Mouse (Mus musculus) forelimb bud, embryonic 11.5 days (tissue): ENCODE results near the gene Pax2.
A peak's percentile ranks its signal among the peaks of the same experiment; 100 is the strongest.

Source experiments
- DNase-seq: peaks from one replicate; pipeline ENCODE4 v3.0.0-alpha.2; 2012; ENCODE audit warnings: low read depth, low spot score

The Pax2 gene

DNA sequence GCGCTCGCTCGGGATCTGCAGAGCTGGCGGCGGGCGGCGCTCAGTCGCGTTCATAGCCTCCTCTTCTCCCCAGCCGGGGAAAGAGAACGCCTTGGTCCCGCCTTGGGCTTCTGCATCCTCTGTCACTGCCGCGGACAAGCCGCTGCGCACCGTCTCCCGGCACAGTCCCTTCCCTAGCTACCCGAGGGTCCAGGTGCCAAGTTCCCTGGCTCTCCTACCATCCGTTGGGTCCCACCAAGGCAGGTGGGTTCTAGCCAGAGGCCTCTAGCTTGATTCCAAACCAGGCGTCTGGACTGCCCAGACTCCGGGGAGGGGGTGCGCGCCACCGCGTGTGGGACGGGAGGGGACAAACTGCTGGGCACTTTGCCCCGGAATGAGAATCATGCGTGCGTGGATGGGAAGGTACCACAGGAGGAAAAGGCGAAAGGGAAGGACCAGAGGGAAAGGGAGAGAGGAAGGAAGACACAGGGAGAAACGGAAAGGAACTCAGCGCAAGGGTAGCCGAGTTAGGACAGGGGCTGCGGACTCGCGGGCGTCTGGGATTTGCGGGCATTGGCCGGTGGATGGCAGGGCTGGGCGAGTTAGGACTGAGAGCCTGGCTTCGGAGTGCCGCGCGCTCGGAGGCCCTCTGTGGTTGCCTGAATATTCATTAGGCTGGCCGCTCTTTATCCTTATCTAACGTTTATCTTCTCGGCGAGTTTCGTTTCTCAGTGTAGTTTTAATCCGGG lies at the start of gene Pax2:
TSS of gene Pax2 (plus strand) at position 353 of the 728 bp plus-strand sequence.
- DNase-seq: no peak

DNA sequence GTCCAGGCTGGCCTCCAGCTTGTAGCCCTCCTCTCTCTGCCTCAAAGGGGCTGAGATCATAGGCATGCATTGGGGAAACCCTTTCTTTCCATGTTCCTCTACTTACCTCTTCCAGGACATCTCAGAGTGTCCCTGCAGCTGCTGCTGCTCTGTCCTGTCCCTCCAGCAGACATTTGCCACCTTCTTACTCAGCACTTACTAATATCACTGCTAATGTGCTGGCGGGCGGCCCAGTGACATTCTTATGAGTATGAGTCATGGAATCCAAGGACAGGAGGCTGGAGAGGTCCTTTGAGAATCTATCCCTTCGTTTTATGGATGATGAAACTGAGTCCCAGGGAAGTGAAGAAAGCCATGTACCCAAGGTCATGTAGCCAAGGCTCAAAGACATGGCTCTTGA lies 47.0 kb upstream of the Pax2 start:
- no peak for DNase-seq

DNA sequence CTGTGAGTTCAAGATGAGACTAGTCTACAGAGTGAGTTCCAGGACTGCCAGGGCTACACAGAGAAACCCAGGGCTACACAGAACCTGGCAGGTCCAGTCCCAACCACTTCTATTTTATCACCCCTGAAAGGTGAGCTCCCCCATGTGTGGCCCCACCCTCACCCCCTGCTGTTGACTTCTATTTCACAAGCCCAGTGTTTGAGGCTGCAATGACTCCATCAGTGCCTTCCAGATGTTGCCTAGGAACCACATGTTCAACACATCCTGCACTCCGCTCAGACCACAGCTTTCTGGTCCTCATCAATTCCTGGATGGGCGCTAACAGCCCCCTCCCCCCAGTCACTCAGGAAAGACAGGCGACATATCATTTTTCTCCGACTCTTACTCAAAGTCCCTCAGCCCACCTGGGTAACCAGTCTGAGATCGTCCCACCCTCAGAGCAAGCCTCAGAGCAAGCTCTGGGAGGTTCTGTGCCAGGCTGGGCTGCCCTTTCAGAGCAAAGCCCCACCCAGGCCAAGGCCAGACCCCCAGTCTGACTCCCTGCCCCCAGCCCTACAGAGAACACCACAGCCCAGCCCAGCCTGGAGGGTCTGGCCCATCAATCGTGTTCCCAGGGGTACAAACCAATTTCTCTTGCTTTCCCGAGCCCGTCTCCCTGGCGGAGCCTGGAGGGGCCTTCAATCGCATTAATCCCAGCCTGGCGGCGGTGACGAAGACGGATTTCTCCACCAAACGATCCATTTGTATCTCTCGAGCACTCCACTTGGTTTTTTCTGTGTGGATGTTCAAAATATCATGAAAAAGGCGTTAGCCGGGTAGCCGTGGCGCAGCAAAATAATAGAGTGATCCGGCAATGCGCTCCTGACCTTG lies 38.9 kb upstream of the Pax2 start:
- no peak for DNase-seq

DNA sequence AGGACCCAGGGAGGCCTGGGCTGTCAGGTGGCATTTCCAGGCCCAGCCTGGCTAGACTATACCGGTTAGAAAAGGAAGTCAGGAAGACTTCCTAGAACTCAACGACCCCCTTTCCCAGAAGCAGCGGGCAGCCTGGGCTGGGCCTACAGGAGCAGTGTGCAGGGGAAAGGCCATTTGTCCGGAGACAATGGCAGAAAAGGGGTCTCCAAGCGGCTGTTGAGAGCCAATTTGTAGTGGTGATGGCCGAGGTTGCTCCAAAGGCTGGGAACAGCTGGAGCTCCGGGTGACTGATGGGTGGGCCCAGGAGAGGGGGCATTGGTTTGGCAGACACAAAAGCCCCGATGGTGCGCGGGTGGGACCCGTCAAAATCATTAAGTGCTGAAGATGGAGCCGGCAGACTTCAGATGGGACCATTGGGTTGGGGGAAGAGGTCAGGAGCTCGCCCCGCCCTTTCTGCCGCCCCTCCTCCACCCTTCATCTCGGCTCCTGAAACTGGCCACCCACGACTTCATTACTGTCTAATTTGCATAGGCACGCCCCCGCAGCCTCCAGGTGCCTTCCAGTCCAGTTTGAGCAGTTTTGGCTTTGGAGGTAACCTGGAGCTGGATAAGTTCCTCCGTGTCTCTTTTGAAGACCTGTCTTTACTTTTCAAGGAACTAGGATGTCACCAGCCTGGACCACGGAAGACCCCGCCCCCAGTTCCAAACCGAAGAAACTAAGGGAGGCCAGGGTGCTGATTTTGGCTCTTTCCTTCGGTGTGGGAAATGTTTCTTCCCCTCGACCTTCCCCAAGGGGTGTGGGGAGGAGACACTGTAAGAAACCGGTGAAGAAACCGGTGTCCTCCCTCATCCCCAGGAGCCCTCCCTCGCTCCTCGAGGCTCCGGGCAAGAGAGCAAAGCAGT lies 36.3 kb upstream of the Pax2 start:
- DNase-seq: no peak

DNA sequence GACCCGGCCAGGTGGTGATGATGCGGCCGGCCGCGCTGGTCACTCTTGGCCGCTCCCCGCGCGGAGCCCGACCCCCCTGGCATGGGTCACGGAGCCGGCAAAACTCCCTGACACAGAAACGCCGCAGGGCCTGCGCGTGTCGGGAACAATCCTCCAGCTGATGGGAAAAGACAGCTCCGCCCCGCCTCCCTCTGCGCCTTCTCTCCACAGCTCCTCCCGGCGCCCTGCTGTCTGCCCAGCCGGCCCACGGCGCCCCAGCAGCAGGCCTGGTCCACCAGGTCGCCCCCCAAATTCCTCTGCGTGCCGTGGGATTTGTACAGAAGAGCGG lies 35.7 kb upstream of the Pax2 start:
- no peak for DNase-seq

DNA sequence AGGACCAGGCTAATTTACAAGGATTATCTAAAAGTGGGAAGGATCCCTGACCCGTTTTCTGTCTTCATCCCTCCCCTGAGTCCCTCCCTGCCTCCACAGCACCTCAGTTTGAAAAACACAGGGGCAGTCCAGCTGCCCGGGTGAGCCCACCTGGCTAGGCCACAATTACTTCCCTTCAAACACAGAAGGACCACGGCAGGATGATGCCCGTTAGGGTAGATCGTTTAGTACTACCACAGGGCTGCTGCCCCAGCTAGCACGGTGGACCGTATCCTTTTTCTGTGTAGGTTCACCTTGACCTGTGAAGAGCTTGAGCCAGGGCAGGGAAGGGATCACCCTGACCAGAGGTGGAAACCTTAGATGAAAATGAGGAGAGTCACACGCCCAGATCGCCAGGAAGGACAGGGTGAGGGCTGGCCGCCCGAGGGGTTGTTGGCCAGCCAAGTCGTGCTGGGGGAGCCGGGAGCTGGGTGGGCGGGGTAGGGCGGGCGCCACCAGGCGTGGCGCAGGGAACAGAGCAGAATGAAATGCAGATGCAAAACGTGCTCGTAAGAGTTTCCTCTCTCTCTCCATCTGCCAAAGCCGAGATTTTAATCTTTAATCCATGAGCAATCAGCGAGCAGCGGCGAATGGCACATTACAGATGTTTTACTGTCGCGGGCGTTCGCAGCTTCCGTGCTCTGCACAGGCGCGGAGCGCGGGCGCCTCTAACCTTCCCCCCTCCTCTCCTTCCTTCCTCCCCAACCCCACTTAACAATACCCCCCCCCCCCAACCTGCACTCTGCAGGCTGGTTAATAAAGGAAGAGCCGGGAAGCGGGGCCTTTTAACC lies 32.0 kb upstream of the Pax2 start:
- no peak for DNase-seq

DNA sequence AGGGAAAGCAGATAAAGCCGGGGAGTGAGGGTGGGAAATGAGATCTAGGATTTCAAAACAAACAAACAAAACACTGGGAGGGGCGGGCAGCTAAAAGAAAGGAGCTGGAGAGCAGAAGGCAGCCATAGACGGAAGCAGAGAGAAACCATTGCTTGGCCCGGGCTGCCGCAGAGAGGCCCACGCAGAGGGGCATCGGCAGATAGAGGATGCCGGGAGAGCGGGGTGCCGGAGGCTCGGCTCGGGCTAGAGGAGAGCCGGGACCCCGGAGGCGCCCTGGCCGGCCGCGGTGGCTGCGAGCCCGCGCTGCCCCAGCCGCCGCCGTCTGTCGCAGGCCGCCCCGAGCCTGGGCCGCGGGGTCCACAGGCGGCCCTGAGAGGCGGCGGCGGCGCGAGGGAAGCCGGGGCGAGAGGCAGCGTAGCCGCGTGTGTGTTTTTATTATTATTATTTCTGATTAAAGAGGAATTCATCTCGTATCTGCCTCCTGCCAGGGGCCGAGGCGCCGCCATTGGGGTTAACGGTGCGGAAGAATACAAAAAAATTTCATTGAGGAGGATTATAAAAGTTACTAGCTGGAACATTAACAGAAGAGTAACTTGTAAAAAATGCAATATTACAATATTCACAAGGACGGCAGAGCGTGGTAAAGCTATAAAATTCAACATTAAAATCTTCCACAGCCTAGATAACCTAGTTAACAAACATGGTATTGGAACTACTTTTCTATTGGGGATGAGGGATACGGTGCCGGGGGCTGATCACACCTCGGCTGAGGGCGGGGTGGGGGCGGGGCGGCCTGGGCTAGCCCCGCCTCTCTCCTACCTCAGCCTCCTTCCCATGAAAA lies 29.7 kb upstream of the Pax2 start:
- peak; percentile 72 for DNase-seq

DNA sequence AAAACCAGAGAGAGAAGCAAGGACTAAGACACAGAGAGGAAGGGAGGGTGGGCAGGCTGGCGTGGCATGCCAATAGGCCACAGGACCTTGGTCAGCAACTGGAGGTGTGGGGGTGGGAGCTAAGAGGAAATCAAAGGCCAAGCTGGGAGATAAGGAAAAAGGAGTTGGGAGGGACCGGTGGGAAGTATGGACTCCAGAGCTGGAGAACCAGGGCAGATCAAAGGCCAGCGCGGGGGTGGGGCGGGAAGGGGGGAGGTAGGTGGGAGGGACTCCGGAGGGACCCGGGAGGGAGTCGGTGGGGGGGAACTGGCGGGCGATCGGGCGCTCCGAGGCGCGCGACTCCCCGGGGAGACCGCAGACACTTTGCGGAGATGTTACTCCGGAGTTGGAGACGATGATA lies 21.7 kb upstream of the Pax2 start:
- DNase-seq: no peak

DNA sequence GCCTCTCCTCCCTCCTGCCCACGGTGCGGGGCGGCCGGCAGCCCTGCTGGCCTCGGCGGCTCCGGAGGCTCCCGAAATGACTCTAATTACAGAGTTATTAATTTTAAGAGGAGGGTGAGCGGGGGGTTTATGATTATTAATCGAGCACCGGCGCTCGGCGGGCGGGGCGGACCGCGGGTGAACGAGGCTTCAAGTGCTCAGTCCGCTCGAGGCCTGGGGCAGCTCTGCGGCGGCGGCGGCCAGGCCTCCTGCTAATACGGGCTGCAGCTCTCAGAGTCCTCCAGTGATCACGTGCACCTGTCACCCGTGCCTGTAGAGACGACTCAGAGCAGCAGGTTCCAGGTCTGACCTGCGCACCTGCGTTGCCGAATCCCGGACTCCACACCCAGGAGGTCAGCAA lies 21.2 kb upstream of the Pax2 start:
- no peak for DNase-seq

DNA sequence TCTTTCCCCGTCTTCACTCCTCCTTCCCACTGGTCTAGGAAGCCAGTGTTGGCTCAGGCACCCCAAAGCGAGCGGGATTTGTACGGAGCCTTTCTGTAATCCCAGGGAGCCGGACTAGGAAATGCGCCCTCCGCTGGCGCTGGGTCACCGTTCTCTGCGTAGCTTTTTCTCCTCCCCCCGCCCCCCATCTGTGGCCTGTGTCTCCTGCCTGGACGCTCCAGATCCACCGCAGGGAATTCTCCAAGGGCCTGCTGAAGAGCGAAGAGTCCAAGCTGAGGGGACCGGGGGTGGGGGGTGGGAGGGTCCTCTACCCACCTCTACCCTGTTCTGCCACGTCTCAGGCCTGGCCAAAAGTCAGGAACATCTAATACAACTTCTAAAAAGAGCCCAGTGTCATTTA lies 15.5 kb upstream of the Pax2 start:
- no peak for DNase-seq

DNA sequence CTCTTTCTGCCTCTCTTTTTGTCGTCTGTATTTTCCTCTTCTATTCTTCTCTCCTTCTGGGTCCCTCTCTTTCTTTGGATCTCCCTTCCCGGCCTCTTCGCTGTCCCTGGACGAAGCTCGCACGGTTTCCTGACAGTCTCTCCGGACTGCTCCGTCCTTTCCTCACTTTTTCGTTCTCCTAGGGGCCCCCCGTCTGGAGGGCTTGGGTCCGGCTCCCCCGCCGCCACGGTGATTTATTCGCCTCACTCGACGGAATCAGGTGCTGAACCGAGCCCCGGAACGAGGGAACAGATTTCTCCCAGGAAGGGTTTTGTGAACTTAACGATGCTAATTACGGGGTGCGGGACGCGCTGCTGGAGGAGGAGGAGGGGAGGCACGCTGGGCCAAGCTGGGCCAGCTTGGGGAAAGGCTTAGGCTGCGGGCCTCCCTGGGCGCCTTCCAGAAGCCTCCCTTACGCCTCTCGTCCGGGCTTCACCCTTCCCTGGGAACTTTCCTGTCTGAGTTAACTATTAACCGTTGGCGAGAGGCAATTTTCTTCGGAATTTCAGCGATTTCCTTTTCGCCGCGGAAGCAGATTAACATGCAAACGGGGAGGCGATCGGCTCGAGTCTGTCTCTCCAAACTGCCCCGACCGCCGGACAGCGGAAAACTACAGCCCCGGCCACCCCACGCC lies 14.6 kb upstream of the Pax2 start:
- no peak for DNase-seq

DNA sequence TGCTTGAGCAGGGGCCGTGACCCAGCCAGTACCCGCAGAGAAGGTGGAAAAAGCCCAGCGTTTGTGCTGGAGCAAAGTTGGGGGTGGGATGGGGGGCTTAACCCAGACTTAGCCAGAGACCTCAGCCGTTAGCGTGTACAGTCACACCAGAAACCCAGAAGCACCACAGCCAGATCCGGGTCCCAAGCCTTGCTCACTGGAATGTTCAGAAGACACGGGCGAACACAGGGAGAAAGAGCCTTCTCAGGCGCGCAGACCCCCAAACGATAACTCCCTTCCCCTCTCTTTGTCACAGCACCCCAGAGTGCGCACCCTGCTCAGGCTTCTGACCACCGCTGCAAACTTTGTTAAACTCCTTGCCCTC lies 14.1 kb upstream of the Pax2 start:
- no peak for DNase-seq

DNA sequence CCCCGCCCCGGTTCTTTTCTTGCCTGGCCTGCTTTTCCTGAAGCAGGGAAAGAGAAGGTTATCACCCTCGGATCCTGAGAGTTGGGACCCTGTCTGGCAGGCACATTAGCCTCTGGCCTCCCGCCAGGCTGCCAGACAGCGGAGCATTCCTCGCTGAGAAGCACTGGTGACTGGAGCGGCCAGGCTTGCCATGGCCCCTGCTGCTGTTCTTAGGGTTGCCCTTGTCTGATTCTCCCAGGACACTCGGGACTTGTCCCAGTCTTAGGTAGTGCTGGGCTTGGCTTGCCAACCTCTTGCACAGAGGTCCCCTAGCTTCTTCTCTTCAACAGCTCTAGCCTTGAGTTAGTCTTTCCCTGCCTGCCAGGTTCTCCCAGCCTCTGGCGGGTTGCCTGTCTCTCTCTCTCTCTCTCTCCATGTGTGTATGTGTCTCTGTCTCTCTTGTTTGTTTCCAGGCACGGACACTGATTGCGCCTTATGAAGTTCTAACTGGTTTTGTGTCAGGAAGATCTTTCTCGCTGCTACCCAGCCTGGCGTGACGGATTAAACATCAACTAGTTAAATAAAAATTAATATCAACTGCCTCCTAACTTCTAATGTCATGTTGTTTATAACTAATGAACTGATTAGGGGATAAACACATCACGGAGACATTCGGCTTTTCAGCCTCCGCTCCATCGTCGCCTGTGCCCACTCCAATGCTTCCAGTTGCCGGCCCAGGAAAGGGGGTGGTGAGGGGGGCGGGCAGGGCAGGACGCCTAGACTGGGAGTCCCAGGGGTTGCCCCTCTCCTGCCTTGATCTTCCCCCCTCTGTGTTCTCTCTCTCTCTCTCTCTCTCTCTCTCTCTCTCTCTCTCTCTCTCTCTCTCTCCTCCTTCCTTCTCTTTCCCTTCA lies 13.5 kb upstream of the Pax2 start:
- DNase-seq: no peak

DNA sequence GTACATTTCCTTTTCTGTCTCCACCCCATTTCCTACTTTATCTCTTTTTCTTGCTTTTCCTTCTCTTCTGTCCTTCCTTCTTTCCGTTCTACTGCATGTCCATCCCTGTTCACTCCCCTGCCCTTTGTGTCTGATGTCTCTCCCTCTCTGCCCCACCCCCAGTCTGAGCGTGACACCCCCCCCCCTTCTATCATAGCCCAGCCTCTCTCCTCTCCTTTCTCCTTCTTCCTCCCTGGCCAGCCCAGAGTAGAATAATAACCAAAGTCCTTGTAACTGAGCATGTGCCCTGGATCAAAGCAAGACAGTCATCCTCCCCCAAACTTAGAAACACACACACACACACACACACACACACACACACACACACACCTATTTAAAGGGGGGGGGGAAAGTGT lies 12.8 kb upstream of the Pax2 start:
- no peak for DNase-seq

DNA sequence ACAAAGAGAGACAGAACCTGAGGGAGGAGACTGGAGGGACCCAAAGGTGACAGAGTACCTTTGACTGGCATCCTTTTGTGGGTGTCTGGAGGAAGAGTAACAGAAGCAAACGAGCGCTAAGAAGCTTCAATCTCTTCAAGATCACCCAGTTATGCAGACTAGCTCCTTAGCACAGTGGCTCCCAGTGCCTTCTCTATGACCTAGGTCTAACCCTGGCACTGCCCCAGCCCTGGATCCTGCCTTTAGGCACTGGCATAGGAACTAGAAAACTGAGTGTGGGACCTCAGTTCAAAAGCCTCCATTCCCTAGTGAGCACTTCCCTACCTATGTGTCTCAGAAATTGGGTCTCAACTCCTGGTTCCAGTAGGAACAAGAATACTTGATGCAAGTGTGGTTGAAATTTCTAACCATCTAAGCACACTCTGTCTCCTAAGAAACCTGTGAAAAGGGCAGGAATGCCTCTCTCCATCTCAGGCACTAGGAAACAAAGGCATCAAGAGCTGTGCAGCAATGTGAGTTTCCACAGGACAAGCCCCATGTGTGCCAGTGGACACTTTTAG lies 11.8 kb upstream of the Pax2 start:
- DNase-seq: no peak

DNA sequence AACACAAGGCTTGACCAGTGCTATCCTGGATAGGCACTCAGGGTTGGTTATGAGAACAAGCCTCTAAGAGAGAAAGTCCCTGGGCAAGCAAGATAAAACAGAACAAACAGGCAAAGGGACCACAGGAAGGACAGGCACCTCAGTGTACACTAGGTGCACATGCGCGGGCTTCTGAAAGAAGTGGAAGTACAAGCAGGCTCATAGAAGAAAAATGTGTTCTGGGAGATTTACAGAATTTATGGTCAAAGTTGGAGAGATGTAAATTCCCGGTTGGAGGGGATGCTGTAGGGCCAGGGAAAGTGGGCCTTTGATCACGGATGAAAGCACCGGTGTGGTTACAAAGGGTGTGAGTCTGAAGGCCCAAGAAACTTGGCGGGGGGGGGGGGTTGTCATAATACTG lies 10.1 kb upstream of the Pax2 start:
- DNase-seq: no peak

DNA sequence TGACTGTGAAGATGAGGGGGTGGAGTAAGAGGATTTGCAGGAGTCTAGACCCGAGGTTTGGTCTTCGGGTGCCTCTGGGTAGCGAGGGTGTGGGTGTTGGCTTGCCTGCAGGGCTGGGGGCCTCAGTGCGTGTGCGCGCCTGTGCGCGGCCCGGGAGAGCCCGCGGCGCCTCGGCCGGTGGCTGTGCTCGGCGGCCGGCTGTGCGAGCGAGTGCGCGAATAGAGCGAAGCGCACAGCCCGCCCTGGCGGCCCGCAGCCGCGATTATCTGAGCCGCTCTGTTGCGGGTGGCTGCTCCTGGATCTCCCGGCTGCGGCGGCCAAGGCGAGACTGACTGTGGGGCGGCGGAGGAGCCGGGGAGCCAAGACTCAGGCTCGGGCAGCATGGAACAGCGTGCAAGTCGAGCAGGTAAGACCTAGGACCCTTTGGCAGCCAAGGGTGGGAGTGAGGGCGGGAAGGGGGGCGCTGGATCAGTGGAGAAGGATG lies 9.3 kb upstream of the Pax2 start:
- no peak for DNase-seq

DNA sequence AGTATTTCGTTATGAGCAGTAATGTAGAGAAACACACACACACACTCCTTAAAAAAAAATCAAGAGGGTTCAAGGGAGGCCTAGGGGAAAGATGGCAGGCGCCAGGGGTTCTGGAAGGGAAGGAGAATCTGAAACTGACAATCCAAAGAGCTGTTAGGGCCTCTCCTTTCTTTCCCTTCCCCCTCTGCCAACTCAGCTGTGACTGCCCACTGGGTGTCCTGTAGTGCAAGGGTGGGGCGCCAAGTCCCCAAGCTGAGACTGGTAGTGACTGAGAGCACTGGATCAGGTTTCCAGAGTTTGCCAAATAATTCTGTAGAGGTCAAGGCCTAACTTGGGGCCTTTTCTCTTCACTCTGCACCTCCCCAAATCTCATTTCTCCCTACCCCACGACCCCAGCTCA lies 8.4 kb upstream of the Pax2 start:
- no peak for DNase-seq
